Mouse (Mus musculus) lung, adult 2 months (tissue): ENCODE measurements around the gene Hist2h2ac. TPM values are rescaled to one million over a fixed set of nuclear protein-coding genes. Genes with fewer than 3 reads are reported as not detected.
"Not testable (repeated sequence)": the region's sequence is repeated elsewhere in the genome, so short reads cannot be mapped to it uniquely, and the experiment has no call there.

Experiments
- DNase-seq: peaks from one replicate; pipeline ENCODE4 v3.0.0; 2022
- H3K4me1 ChIP-seq: fragments of 200-500 bp; 2 replicates; pipeline ENCODE4 v1.6.1; 2011; ENCODE audit warnings: low read length; ENCODE audit not compliant: control insufficient read depth, insufficient read depth
- H3K4me3 ChIP-seq: fragments of 200-500 bp; replicated peaks from 2 replicates; pipeline ENCODE3; 2011; ENCODE audit warnings: low read depth, mild to moderate bottlenecking, control low read depth, low read length; ENCODE audit errors: extremely low read depth
- CTCF ChIP-seq: fragments of 200-500 bp; IDR thresholded peaks from 2 replicates; pipeline ENCODE4 v1.5.1; 2011; ENCODE audit warnings: mild to moderate bottlenecking, low read length, control low read depth; ENCODE audit not compliant: insufficient read depth
- POLR2A ChIP-seq: fragments of 200-500 bp; IDR thresholded peaks from 2 replicates; pipeline ENCODE4 v1.6.1; 2011; ENCODE audit warnings: low read depth, mild to moderate bottlenecking, control low read depth, low read length, borderline replicate concordance; ENCODE audit errors: extremely low read depth
- WGBS: fragments of 180-500 bp; shearing (Covaris S2); methylation state at CpG from one replicate; pipeline ENCODE4 v1.1.7; 2018; 5-methylcytosine and 5-hydroxymethylcytosine counted together
- polyA plus RNA-seq: library from polyadenylated mRNA; depleted of rRNA; stranded (reverse); fragments of >200 nt; gene quantifications from 2 replicates; pipeline ENCODE4 v1.2.3, GENCODE M21; 2012; rRNA removed

The Hist2h2ac gene
- polyA plus RNA-seq: 6.0 and 7.1 TPM in 2 replicates

GRCm38 (mm10) chr3:96220765-96221639 lies at the start of gene Hist2h2ac, which contains the start of gene Hist2h2be:
Gene Hist2h2ac, minus strand, starts transcription at chr3:96220880.
Gene Hist2h2be, plus strand, starts transcription at chr3:96221119.
- DNase-seq: peak; percentile 85
- Histone ChIP-seq H3K4me3 (peak within 1 kb of the TSS; percentile 95), H3K4me1 (peaks cover 13% of the 10 kb centered on the region)
- TF ChIP-seq CTCF (no peak), POLR2A (peak; percentile 89)
- WGBS: under 1% methylated on average over 43 of the region's 43 CpGs

- WGBS: under 1% methylated on average over 45 of the region's 45 CpGs
- peak; percentile 85 for DNase-seq
- Histone ChIP-seq H3K4me1 (peaks cover 5% of the 10 kb centered on the region), H3K4me3 (peak within 1 kb of the TSS; percentile 84)
- TF ChIP-seq CTCF (no peak), POLR2A (peak; percentile 99)
Measured at GRCm38 (mm10) chr3:96269511-96270474, 49.1 kb upstream of the Hist2h2ac start, which contains the start of gene Hist2h2bb. Gene Hist2h2bb, plus strand, starts transcription at chr3:96269752.

GRCm38 (mm10) chr3:96268776-96269378 lies 48.2 kb upstream of the Hist2h2ac start:
- 0 out of 2 replicates have a peak, but pooled peaks have one; percentile 3 for TF ChIP-seq POLR2A
- WGBS: under 1% methylated on average over 17 of the region's 44 CpGs
- peak overlapping the region; percentile 73 for H3K4me3 ChIP-seq
- H3K4me1 ChIP-seq, DNase-seq: not testable (repeated sequence)

GRCm38 (mm10) chr3:96268051-96268775 lies 47.5 kb upstream of the Hist2h2ac start, which contains the start of gene Hist2h3b:
Gene Hist2h3b, plus strand, starts transcription at chr3:96268654.
- 11% methylated on average over 30 of the region's 30 CpGs for WGBS
- TF ChIP-seq CTCF (no peak), POLR2A (peak; percentile 96)
- H3K4me3 ChIP-seq: peak within 1 kb of the TSS; percentile 73
- peaks cover 9% of the 10 kb centered on the region for H3K4me1 ChIP-seq
- DNase-seq: peak; percentile 77

- WGBS: 65% methylated on average over 4 of the region's 4 CpGs
- TF ChIP-seq POLR2A: no peak
- TF ChIP-seq CTCF: no peak
Measured at GRCm38 (mm10) chr3:96267541-96267940, 46.9 kb upstream of the Hist2h2ac start.

GRCm38 (mm10) chr3:96266132-96266710 lies 45.5 kb upstream of the Hist2h2ac start:
- no peak for TF ChIP-seq CTCF
- no peak for TF ChIP-seq POLR2A
- peaks cover 15% of the 10 kb centered on the region for H3K4me1 ChIP-seq
- WGBS: 84% methylated on average over 8 of the region's 8 CpGs

More at GRCm38 (mm10) chr3:96267541-96267940, 46.9 kb upstream of the Hist2h2ac start:
- DNase-seq: no peak
- H3K4me3 ChIP-seq: no peak overlapping the region
- H3K4me1 ChIP-seq: peaks cover 9% of the 10 kb centered on the region

GRCm38 (mm10) chr3:96264404-96264949 lies 43.8 kb upstream of the Hist2h2ac start:
- H3K4me3 ChIP-seq: no peak overlapping the region
- TF ChIP-seq CTCF (no peak), POLR2A (no peak)

More at GRCm38 (mm10) chr3:96266132-96266710, 45.5 kb upstream of the Hist2h2ac start:
- DNase-seq: no peak
- H3K4me3 ChIP-seq: no peak overlapping the region

GRCm38 (mm10) chr3:96263558-96264403 lies 43.1 kb upstream of the Hist2h2ac start:
- TF ChIP-seq POLR2A (peak; percentile 49; the same call in 1 of the 2 replicates), CTCF (no peak)
- Histone ChIP-seq H3K4me1 (peaks cover 17% of the 10 kb centered on the region), H3K4me3 (peak overlapping the region; percentile 46)
- WGBS: 1% methylated on average over 27 of the region's 27 CpGs
- DNase-seq: peak; percentile 65

More at GRCm38 (mm10) chr3:96264404-96264949, 43.8 kb upstream of the Hist2h2ac start:
- H3K4me1 ChIP-seq: peaks cover 17% of the 10 kb centered on the region
- DNase-seq: no peak
- 62% methylated on average over 7 of the region's 7 CpGs for WGBS
